Mouse (Mus musculus) B cell, adult 2 months (primary cell): Measurements from ENCODE around the gene Sgms1.
A peak's percentile ranks its signal among the peaks of the same experiment; 100 is the strongest.

Experiments
- DNase-seq, 2 experiments: peaks; one replicate each; pipeline ENCODE4 v3.0.0; 2022

Gene Sgms1

DNA sequence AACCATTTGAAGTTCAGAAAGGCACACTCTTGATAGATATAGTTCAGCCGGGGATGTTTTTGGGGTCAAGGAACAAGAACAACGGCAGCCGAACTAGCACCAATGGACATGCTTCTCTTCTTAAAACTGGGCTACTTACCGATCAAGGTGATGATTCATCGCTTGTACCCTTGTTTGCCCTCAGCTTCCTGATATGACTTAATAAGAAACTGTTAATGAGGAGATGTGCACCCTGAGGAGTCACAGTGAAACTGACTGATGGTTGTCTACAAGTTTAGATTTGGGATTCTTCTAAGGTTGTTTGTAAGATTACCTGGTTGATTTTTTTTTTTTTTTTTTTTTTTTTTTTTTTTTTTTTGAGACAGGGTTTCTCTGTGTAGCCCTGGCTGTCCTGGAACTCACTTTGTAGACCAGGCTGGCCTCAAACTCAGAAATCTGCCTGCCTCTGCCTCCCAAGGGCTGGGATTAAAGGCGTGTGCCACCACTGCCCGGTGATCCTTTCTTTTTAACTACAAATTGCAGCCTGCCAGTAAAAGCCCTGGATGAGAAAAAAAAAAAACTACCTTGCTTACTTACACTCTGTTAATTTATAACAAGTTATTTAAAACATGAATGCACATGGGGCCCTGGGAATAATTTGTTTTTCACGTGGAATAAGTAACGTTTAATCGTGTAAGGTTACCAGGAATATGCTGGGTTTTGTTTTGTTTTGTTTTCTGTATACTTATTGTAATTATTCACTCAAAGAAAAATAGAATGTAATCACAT lies 126.5 kb downstream of the Sgms1 start:
- no peak for DNase-seq

DNA sequence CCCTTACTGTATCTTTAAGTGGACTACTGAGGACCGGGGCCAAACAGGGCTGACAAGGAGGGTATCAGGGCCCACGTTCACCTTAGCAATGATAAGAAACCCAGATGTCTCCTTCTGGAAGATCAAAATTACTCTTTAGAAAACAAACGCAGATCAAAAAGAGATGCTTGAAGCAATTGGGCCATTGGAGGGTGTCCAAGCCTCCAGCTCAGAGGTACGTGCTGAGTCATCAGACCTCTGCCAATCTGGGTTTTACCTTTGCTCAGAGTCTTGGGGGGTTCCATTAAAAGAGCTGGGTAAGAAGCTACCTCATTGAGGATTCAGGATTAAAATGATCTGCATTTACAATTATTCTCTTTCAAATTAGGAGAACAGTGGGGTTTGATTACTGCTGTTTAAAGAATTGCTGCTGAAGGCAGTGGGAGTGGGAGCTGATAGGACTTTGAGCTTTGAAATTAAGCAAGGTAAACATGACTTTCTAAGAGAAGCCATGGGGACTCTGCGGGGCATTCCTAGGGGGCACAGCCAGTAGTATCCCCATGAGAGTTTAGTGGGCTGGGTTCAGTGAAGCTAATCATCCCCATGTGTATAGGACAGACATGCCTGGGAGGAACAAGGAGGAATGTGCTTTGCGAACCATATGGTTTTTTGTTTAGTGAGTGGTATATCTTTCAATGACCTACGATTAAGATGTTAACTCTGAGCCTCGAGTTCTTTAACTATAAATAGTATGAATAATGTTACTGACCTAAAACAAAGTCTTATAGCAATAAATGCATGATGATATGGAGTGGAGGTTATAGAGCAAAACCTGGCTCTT lies 128.4 kb downstream of the Sgms1 start:
- DNase-seq: no peak

DNA sequence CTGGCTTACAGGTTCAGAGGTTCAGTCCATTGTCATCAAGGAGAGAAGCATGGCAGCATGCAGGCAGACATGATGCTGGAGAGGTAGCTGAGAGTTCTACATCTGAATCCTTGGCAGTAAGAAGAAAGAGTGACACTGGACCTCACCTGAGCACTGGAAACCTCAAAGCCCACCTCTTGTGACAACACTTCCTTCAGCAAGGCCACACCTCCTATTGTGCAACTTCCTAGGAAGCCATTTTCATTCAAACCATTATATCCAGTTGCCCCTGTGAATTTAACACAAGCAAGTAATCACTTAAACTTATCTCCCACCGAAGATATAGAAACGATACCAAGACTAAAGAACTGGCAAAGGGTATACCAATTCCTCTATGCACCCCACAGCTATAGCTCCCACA lies 129.7 kb downstream of the Sgms1 start:
- no peak for DNase-seq

DNA sequence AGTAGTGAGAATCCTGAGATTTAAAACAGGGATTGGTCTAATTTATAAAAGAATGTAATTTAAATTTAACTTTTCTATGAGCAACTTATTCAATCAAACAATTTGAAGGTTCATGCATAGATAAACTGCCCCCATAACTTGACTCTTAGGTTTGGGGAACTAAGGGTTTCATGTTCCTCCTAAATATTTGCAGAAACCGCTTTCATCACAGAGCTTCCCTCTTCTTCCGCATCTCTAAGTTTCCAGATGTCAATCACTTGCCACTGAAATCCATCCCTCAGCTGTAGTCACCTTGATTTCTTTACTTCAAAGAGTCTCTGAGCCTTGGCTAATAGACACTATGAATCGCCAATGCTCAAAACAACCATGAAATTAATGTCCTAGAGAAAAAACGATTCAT lies 130.5 kb downstream of the Sgms1 start:
- DNase-seq: peak; percentile 24 to 42

DNA sequence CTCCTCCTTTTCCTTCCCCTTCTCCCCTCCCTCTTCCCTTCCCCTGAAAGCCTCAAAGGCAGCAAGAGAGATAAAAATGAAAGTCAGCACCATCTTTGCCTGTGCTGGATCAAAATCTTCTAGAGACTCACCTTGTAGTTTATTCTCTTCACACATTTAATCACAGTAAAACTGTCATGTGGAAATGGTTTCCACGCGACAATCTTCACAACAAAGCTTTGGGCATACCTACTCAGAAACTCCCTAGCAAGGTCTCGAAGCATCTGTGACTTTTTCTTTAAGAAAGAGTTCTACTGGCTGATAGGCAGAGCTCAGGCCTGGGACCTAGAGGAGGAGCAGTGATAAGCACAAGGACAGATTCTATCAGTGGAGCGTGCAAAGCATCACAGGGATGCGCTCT lies 131.4 kb downstream of the Sgms1 start:
- DNase-seq: peak in 1 of 2 experiments; percentile 27

DNA sequence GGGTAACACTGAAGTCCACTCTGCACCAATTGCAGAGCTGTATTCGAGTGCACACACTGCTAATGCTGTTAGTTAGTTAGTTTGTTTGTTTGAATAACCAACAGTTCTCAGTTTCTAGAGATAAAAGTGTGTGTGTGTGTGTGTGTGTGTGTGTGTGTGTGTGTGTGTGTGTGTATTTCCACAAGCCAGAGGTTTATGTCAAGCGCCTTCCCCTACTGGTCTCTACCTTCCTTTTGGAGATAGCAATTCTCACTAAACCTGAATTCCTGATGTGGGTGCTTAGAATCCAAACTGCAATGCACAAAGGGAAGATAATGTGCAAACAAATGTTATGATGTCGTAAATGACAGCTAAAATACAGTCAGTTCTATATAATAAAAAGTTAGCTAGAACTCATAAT lies 131.9 kb downstream of the Sgms1 start:
- no peak for DNase-seq

DNA sequence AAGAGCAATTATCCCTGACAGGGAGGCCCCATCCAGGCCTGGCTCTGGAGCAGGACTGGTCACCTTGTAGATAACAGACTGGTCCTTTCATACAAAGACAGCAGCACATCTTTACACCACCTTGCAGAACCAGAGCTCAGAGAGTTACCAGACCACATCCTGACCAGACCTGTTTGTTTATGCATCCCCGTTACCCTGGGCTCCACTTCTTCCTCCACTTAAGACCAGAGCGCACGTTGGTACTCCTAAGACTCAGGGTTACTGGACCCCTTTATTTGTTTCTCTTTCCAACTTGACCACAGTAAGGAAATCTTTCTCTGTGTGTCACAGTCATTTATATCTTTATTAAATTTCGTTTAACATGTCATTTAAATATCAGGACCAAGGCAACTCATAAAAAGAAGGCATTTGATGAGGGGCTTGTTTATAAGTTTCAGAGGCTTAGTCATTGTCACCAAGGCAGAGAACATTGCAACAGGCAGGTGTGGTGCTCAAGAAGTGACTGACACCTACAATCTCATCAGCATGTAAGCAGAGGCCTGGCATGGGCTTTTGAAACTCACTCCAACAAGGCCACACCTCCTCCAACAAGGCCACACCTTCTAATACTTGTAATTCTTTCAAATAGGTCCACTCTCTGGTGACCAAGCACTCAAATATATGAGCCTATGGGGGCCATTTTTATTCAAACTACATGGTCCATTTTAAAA lies 132.7 kb downstream of the Sgms1 start:
- DNase-seq: peak; percentile 58 to 65

DNA sequence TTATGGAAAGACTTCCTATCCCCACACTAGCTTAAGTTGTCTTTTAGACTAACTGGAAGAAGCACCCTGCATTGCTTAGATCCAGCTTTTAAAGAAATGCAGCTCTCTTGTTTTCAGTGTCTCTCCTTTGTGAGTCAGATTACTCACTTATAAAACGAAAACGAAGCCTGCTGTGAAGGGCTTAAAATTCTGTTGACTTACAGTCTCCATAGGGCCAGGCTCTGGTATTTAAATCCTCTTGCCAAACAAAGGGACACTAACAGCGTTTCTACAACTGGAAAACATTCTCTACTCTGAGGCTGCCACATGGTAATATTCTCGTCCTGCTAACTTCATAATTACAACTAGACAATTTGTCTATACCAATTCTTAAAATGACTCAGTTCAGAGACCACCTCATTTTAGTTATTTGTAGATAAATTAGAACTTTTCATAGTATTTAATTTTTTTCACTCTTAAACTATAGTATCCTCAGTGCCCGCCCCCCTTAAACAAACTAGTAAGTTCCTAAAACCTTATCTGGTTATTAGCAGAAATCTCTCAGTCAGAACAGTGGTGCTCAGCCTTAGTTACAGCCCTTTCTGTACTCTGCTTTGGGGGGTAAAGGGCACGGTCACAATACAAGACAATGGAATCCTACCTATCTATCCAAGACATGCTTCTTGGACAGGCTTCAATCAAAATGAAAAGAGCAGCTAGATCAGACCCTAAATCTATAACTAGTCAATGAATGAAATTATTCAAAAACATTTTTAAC lies 133.9 kb downstream of the Sgms1 start:
- peak in 1 of 2 experiments; percentile 27 for DNase-seq

DNA sequence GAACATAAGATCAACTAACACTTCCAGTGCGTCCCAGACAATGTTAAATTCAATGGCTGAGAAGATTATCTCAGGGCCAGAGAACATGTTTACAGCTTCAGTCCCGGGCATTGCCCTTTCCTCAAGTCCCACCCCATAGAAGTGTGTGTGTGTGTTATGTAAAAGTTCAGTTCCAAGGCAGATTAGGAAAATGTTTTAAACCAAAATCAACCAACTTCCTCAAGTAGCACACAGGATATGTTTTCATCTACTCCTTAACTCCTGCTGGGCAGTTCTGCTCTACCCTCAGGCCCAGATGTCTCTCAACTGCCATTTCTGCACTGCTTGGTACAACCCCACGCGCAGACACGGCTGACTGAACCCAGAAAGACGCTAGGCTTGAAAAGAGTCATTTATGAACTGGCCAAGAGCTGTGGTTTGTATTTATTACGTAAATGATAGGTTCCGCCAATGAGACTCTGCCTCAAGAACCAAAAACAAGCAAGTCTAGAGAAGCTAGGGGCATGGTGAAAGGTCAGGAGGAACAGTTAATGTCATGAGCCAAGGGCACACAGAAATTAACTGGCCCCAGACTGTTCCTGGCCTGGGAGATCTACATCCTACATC lies 134.7 kb downstream of the Sgms1 start:
- DNase-seq: peak; percentile 88 to 90

DNA sequence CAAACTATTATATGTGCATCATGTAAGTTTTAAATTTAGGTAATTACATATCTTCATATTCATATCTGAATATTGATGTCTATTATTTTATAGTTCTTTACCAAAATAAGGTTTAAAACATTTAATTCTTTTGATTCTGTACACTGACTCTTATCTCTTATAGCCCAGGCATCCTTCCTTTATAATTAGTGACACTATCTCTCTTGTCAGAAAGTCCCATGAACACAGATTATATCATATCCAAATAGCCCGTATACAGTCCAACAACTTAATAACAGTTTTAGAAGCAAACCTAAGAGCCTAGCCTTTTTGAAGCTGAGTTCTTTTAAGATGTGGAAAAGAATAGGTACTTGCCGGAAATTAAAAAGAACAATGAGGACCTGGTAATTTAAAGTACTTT lies 135.3 kb downstream of the Sgms1 start:
- DNase-seq: no peak

DNA sequence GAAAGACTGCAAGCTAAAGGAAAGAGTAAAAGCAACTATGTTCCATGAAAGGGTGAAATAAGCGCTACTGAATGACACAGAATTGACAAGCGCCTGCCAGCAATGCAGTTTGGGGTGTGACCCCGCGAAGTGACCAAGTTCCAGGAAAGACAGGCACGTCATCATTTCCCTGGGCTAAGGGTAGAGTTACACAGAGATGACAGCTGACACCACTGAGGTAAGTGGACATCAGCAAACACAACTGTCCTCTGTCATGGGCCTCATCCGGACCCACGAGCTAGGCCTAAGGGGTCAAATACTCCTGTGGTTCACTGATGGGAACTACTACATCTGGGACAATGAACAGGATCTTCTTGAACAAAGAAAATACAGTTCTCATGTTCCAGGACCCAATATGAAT lies 136.5 kb downstream of the Sgms1 start:
- no peak for DNase-seq

DNA sequence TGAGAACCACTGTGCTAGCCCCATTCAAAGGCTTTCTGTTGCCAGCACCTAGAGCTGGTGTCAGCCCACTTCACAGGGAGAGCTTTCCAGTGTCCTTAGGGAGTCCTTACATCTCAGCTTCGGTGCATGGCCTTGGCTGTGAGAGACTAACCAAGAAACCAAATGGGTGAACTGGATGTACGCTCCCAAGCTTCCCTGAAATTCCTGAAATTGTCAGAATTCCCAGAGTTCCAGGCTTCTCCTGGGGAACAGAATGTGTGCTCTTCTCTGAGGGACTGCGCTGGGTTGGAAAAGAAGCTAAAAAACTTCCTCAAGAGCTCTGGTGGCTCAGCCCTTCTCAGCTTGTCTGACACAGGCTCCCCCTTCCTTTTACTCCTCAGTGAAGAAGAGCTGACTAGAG lies 137.1 kb downstream of the Sgms1 start:
- no peak for DNase-seq

DNA sequence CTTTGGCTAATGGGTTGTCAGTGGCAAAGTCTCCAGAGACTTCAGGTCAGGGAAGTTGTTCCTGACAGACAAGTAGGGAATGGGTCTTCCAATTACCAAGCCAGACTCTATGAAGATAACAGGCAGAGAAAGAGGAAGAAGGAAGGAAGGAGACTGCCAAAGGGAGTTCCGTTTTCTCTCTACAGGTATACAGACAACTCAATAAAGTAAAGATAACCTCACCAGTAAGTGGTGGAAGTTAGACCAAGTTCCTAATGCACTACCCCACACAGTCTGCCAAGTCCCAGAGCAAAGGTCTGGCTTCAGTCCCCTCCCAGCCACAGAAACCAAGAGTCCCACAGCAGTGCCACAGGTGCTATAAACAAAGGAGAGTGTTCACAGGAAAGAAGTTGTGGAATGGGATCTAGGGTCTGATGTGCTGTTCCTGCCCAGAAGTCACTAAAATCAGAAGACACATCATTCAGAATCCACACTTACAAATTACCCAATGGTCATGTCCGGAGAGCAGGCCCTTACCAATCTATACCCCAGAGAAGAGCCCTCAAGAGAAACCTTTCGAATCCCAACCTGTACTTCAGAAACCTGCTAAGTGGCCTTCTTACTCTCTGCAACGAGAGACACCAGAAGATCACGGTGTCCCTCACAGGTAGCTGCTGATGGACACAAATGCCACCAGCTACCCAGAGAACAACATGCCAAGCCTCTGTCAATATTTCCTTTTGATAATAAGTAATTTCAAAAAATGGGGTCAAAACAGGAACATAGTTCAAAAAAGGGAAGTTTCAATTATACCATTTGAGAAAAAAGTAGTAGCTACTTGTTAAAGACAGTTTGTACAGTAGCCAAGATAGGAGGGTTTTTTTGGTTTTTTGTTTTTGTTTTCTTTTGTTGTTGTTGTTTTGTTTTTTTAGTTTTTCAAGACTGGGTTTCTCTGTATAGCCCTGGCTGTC lies 140.1 kb downstream of the Sgms1 start:
- peak in 1 of 2 experiments; percentile 56 for DNase-seq

DNA sequence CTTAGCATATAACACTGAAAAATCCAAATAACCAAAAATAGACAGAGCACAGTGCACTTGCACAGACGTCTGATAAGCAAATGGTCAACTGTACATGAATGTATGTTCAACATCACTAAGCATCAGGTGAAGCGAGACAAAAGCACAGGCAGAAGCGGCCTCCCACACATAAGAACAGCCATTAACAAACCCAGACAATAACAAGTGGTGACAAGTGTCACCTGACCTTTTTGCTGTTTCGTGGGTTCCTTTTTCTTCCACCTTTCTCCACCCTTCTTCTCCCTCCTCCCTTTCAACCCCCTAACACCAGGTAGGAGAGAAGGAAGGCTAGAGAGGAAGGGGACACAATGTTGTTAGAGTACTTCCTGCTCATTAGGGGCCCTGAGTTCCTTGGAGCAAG lies 144.6 kb downstream of the Sgms1 start:
- peak; percentile 50 to 53 for DNase-seq

DNA sequence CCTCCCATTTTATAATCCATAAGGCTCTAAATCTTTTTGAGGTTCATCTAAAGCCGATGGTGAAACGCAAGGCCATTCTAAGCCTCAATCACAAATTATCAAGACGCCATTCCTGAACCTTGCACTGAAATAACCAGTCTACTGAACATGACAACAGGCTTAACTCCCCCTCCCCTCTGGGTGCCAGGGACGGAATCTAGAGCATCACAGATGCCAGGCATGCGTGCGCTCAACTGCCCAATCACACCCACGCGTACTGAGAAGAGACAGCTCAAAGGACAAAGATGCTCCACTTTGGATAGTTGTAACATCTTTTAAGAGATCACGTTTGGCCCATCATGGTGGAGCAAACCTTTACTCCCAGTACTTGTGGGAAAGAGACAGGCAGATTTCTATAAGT lies 146.3 kb downstream of the Sgms1 start:
- DNase-seq: no peak

DNA sequence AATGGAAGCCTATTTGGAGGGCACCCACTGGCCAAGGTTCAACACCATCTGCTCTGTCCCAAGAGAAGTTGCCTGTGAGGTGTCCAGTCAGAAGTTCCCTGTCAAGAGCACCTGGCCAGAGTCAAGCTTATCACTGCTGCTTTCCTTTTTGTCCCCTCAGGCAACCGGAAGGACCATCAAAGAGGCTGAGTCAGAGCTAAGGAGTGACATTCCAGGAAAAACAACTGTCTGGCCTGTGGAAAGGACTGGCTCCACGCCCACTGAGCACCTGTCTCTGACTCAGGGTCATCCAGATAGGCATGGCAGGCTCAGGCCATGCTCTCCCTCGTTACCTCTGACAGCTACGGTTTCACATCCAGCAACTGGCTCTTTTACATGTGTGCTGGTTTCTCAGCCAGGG lies 147.4 kb downstream of the Sgms1 start:
- DNase-seq: no peak

DNA sequence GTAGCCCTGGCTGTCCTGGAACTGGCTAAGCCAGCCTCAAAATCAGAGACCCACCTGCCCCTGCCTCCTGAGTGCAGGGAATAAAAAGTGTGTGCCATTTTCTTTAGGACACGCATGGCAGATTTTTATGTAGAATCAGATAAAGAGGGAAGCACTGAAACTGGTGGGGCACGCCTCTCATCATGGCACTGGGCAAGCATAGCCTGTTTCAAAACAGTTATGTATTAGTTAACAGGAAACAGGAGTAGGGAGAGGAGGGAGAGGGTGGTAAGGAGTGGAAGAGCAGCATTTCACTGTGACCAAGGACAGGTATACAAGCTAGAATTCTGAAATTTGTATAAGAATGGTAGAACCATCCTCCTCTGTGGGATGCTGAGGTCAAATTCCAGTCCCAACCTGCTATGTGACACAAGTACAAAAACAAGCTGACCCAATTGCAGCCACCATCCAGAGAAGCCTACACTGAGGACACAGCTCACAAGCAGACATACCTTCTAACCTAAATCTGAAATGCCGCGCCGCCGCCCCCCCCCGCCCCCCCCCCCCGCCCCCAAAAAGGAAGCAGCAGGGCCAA lies 149.0 kb downstream of the Sgms1 start:
- DNase-seq: no peak

DNA sequence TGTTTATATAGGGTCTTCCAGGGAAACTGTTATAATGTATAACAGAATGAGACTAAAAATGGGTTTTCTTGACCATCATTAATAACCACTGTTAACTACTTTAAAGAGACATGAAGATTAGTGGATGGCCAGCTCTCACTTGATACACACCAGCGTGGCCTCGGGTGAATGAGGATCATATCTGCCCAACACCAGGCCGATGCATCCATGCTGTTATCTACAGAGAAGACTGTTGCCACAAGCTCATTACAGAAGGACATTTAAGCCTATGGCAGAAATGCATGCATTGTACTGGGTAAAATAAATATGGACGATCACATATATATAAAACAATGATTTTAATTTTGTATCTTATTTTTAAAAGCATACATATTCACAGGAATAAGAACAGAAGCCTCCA lies 149.6 kb downstream of the Sgms1 start:
- no peak for DNase-seq

DNA sequence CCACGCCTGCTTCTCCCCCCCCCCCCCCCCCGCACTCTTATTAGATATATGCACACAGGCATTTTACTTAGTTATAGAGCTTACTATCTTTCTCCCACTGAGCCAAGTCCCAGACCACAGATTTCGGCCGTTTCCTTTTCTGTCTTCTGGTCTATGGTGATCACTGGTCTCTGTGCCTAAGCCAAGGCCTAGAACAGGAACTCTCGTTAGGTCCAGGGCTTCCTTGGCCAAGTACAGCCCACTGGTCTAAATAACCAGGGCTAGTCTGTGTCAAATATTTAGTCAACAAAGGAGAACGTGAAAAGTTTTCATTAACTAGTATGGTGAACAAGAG lies 150.1 kb downstream of the Sgms1 start:
- no peak for DNase-seq

DNA sequence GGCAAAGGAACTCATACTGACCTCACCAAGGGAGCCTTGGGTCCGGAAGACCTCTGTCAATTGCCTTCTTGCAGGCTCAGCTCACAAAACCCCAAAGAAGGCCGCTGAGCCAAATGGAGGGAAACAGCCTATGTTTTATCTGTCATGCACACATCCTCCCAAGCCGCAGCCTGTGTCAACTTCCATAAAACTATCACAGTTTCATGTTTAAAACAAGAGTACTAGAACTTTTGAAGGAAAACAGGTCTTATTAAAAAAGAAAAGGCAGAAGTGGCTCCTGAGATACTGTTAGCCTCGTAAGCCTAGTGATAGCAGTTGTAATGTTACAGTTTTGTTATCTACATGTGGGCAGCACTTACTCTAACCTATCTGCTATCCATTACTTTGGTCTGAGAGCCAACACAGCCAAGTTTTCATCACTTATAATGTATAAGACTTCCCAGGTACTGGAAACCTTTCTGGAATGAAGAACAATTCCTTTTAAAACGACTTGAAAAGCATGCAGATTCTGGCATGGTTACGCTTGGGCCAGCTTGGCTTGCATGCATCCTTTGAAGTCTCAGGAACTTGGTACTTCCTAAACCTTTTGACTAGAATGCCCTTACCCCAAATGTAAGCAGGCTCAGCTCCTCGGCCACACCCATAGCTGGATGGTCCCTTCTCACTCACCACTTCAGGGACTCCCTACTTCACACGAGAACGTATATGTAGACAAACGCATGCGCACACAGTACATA lies 150.6 kb downstream of the Sgms1 start:
- peak; percentile 54 to 57 for DNase-seq
